Mouse (Mus musculus) embryo, embryonic 9.5 days (tissue): Measurements from ENCODE around the gene Abca2.

Experiments
- DNase-seq: peaks from one replicate; pipeline ENCODE4 v3.0.0-alpha.2; 2017; ENCODE audit errors: extremely low spot score

Abca2 gene

GRCm38 (mm10) chr2:25493476-25493961, 65.0 kb downstream of the Abca2 start, which contains the start of gene Lcn12:
TSS of gene Lcn12 (minus strand) at chr2:25493911.
- no peak for DNase-seq

GRCm38 (mm10) chr2:25496462-25496861, 68.0 kb downstream of the Abca2 start:
- peak; percentile 31 for DNase-seq
